Mouse (Mus musculus) forebrain, embryonic 14.5 days (tissue): ENCODE data around the gene Ints3. TPM values are rescaled to one million over a fixed set of nuclear protein-coding genes. Genes with fewer than 3 reads are reported as not detected.

Experiments used
- ATAC-seq: fragments of 200-750 bp; cut with Nextera tagmentation; 2 replicates; pipeline ENCODE4 v1.8.0; 2017; ENCODE audit warnings: mild to moderate bottlenecking, moderate library complexity
- DNase-seq: peaks from one replicate; pipeline ENCODE4 v3.0.0-alpha.2; 2015; ENCODE audit warnings: low spot score
- H3K27ac ChIP-seq: fragments of 300-500 bp; sonication (generic); 2 replicates; pipeline ENCODE4 v1.5.1; 2014; ENCODE audit warnings: low read depth, mild to moderate bottlenecking, control low read depth, low read length, moderate library complexity
- H3K27me3 ChIP-seq: fragments of 300-500 bp; sonication (generic); replicated peaks from 2 replicates; pipeline ENCODE4 v1.6.1; 2014; ENCODE audit warnings: low read length, control low read depth, mixed read lengths; ENCODE audit not compliant: control insufficient read depth, insufficient read depth
- H3K36me3 ChIP-seq: fragments of 300-500 bp; sonication (generic); 2 replicates; pipeline ENCODE4 v1.6.1; 2014; ENCODE audit warnings: low read length, control low read depth; ENCODE audit not compliant: control insufficient read depth, insufficient read depth
- H3K4me1 ChIP-seq: fragments of 300-500 bp; sonication (generic); 2 replicates; pipeline ENCODE4 v1.6.1; 2014; ENCODE audit warnings: antibody characterized with exemption, low read length, control low read depth; ENCODE audit not compliant: control insufficient read depth, insufficient read depth
- H3K4me2 ChIP-seq: fragments of 300-500 bp; sonication (generic); 2 replicates; pipeline ENCODE4 v1.6.1; 2014; ENCODE audit warnings: mild to moderate bottlenecking, control low read depth, low read length
- H3K4me3 ChIP-seq: fragments of 300-500 bp; sonication (generic); 2 replicates; pipeline ENCODE4 v1.5.1; 2014; ENCODE audit warnings: low read depth, low read length, control low read depth
- H3K9ac ChIP-seq: fragments of 300-500 bp; sonication (generic); 2 replicates; pipeline ENCODE4 v1.6.1; 2014; ENCODE audit warnings: mild to moderate bottlenecking, low read length, control low read depth, moderate library complexity
- H3K9me3 ChIP-seq: fragments of 300-500 bp; sonication (generic); replicated peaks from 2 replicates; pipeline ENCODE4 v1.6.1; 2016; ENCODE audit warnings: low read length, control low read depth, mixed read lengths; ENCODE audit not compliant: control insufficient read depth
- WGBS: fragments of 180-500 bp; shearing (Covaris S2); extraction: QIAGEN DNeasy Blood & Tissue Kit; methylation state at CpG from one replicate; pipeline ENCODE4 v1.1.7; 2014; 5-methylcytosine and 5-hydroxymethylcytosine counted together
- polyA plus RNA-seq: library from polyadenylated mRNA; unstranded; fragments of >200 nt; fragmentation: Nextera tagmentation; extraction: Ambion mirVana; gene quantifications from 2 replicates; pipeline ENCODE4 v1.2.1, GENCODE M21; 2014

Gene Ints3
- polyA plus RNA-seq, 1 experiment from 2014 or later: 20.7 TPM

GRCm38 (mm10) chr3:90448626-90449025 lies 15.2 kb upstream of the Ints3 start:
- DNase-seq: no peak
- Histone ChIP-seq H3K9ac (no peak overlapping the region), H3K27ac (no peak overlapping the region), H3K4me1 (peaks cover 3% of the 10 kb centered on the region; the same call in 1 of the 2 replicates), H3K27me3 (no peaks in the 10 kb centered on the region), H3K9me3 (no peaks in the 10 kb centered on the region), H3K4me3 (no peak overlapping the region), H3K4me2 (no peak overlapping the region), H3K36me3 (no peaks in the 10 kb centered on the region)
- WGBS: 13% methylated on average over 6 of the region's 6 CpGs
- no peak for ATAC-seq

GRCm38 (mm10) chr3:90447123-90447494 lies 13.7 kb upstream of the Ints3 start:
- H3K27ac ChIP-seq: peak overlapping the region; percentile 80
- no peaks in the 10 kb centered on the region for H3K9me3 ChIP-seq
- peak overlapping the region; percentile 58; the same call in 1 of the 2 replicates for H3K9ac ChIP-seq
- H3K4me3 ChIP-seq: no peak overlapping the region
- 37% methylated on average over 7 of the region's 7 CpGs for WGBS
- DNase-seq: peak; percentile 25
- H3K4me1 ChIP-seq: peaks cover 3% of the 10 kb centered on the region; the same call in 1 of the 2 replicates
- H3K36me3 ChIP-seq: no peaks in the 10 kb centered on the region
- H3K27me3 ChIP-seq: no peaks in the 10 kb centered on the region
- no peak; the same call in 1 of the 2 replicates for ATAC-seq
- peak overlapping the region; percentile 59 for H3K4me2 ChIP-seq

GRCm38 (mm10) chr3:90446389-90447122 lies 13.1 kb upstream of the Ints3 start:
- DNase-seq: peak; percentile 91
- Histone ChIP-seq H3K4me2 (peak overlapping the region; percentile 59), H3K36me3 (no peaks in the 10 kb centered on the region), H3K4me3 (peak overlapping the region; percentile 29), H3K27ac (peak overlapping the region; percentile 80), H3K27me3 (no peaks in the 10 kb centered on the region), H3K4me1 (peaks cover 3% of the 10 kb centered on the region; the same call in 1 of the 2 replicates), H3K9me3 (no peaks in the 10 kb centered on the region), H3K9ac (peak overlapping the region; percentile 58)
- ATAC-seq: peak; percentile 95
- 2% methylated on average over 17 of the region's 17 CpGs for WGBS

GRCm38 (mm10) chr3:90445417-90446200 lies 12.2 kb upstream of the Ints3 start:
- DNase-seq: no peak
- 67% methylated on average over 11 of the region's 11 CpGs for WGBS
- no peak overlapping the region for H3K27ac ChIP-seq

GRCm38 (mm10) chr3:90443977-90444376 lies 10.6 kb upstream of the Ints3 start:
- no peak overlapping the region for H3K9ac ChIP-seq
- DNase-seq: no peak
- H3K27ac ChIP-seq: no peak overlapping the region
- H3K9me3 ChIP-seq: no peaks in the 10 kb centered on the region
- no peak overlapping the region for H3K4me3 ChIP-seq
- no peaks in the 10 kb centered on the region for H3K36me3 ChIP-seq
- ATAC-seq: no peak
- no peak overlapping the region for H3K4me2 ChIP-seq
- peaks cover 3% of the 10 kb centered on the region; the same call in 1 of the 2 replicates for H3K4me1 ChIP-seq
- no peaks in the 10 kb centered on the region for H3K27me3 ChIP-seq
- WGBS: 82% methylated on average over 3 of the region's 3 CpGs

More at GRCm38 (mm10) chr3:90445417-90446200, 12.2 kb upstream of the Ints3 start:
- H3K9ac ChIP-seq: no peak overlapping the region
- H3K4me1 ChIP-seq: peaks cover 3% of the 10 kb centered on the region; the same call in 1 of the 2 replicates
- no peak for ATAC-seq
- H3K4me3 ChIP-seq: no peak overlapping the region
- peak overlapping the region; percentile 59 for H3K4me2 ChIP-seq
- no peaks in the 10 kb centered on the region for H3K9me3 ChIP-seq
- H3K27me3 ChIP-seq: no peaks in the 10 kb centered on the region
- no peaks in the 10 kb centered on the region for H3K36me3 ChIP-seq

GRCm38 (mm10) chr3:90440756-90441155 lies 7.3 kb upstream of the Ints3 start:
- DNase-seq (no peak), ATAC-seq (no peak)
- H3K4me2 ChIP-seq: no peak overlapping the region
- H3K9ac ChIP-seq: no peak overlapping the region
- H3K4me3 ChIP-seq: no peak overlapping the region
- no peaks in the 10 kb centered on the region for H3K27me3 ChIP-seq
- no peaks in the 10 kb centered on the region for H3K9me3 ChIP-seq
- H3K36me3 ChIP-seq: no peaks in the 10 kb centered on the region
- no peak overlapping the region for H3K27ac ChIP-seq
- 88% methylated on average over 2 of the region's 2 CpGs for WGBS
- H3K4me1 ChIP-seq: no peaks in the 10 kb centered on the region

GRCm38 (mm10) chr3:90437131-90437530 lies 3.7 kb upstream of the Ints3 start:
- no peak overlapping the region for H3K27ac ChIP-seq
- H3K4me2 ChIP-seq: no peak overlapping the region
- WGBS: 82% methylated on average over 4 of the region's 4 CpGs
- no peaks in the 10 kb centered on the region for H3K9me3 ChIP-seq
- ATAC-seq: no peak
- H3K4me1 ChIP-seq: peaks cover 8% of the 10 kb centered on the region
- no peaks in the 10 kb centered on the region for H3K27me3 ChIP-seq
- no peak overlapping the region for H3K9ac ChIP-seq
- H3K36me3 ChIP-seq: no peaks in the 10 kb centered on the region
- DNase-seq: no peak
- no peak overlapping the region for H3K4me3 ChIP-seq

- H3K4me2 ChIP-seq: peak overlapping the region; percentile 99
- peak overlapping the region; percentile 35; the same call in 1 of the 2 replicates for H3K27ac ChIP-seq
- no peaks in the 10 kb centered on the region for H3K27me3 ChIP-seq
- H3K4me3 ChIP-seq: peak overlapping the region; percentile 73
- H3K4me1 ChIP-seq: peaks cover 19% of the 10 kb centered on the region
- peak overlapping the region; percentile 42; the same call in 1 of the 2 replicates for H3K9ac ChIP-seq
- DNase-seq (no peak), ATAC-seq (no peak)
- no peaks in the 10 kb centered on the region for H3K9me3 ChIP-seq
- H3K36me3 ChIP-seq: peaks cover 4% of the 10 kb centered on the region; the same call in 1 of the 2 replicates
- WGBS: 49% methylated on average over 11 of the region's 11 CpGs
These were observed 780 bp upstream of the Ints3 start for GRCm38 (mm10) chr3:90434073-90434730.
